Mouse (Mus musculus) urinary bladder, postnatal 4 days (tissue): ENCODE results near the gene Osbpl6.
A peak's percentile ranks its signal among the peaks of the same experiment; 100 is the strongest.

ENCODE experiments used
- DNase-seq, 2 experiments: peaks; one replicate each; pipeline ENCODE4 v3.0.0; 2021 to 2022; ENCODE audit warnings: low spot score in 2 of 2

The Osbpl6 gene

DNA sequence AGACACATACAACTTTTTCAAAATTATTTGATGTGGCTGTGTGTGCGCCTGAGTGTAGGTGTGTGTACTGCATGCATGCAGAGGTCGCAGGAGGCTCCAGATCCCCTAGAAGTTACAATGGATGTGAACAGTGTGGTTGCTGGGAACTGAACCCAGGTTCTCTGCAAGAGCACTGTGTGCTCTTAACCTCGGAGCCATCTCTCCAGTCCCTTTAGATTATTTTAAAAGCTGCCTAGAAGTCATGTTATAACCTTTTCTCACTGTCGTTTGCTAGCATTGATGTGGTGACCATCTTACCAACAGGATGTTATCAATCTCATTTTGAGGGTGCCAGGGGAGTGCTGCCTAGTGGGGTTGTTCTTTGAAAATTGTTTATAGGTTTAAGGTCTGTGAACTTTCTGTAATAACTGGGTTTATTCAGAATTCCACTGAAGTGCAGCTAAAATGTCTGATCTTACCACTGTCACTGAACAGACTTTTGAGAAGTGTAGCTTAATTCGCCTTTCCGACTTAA, 15.2 kb downstream of the Osbpl6 start:
- DNase-seq, result no peak

DNA sequence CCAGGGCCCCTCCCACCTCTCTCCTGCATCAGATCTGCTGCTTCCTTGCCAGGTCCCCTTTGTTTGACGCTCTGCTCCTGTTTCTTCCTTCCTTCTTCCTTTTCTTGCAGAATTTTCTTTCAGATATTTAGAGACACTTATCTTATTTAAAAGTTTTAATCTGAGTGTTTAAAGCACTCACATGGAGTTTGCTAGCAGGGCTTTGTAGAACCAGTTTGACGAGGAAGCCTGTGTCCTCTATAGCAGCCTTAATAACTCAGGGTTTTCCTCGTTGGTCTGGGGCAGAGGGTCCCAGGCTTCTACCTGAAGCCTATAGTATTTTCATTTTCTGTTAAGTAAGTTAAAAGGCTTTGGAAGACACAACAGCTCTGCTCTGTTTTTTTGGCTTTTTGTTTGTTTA, 20.5 kb downstream of the Osbpl6 start:
- no peak for DNase-seq

GRCm38 (mm10) chr2:76429318-76429717, 23.0 kb downstream of the Osbpl6 start:
- no peak for DNase-seq

GRCm38 (mm10) chr2:76429855-76430254, 23.5 kb downstream of the Osbpl6 start:
- DNase-seq, result no peak

- no peak for DNase-seq
Observed at GRCm38 (mm10) chr2:76430539-76430938, 24.2 kb downstream of the Osbpl6 start.

DNA sequence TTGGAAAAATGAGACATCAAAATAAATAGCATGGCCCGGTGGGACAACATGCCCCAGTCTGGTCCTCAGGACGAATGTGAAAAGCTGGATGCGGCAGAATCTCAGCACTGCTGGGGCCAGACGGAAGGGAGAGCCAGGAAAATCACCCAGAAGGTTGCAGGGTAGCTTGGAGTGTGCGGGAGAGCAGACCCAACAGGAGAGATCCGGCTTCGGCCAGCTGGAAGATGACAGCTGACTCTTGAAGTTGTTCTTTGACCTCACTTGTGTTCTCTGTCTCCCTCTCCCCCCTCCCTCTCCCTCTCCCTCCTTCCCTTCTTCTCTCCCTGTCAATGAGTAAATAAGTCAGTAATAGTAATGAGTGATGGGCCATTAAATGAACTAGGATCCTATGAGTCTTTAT, 27.9 kb downstream of the Osbpl6 start:
- no peak for DNase-seq

- no peak for DNase-seq
Observed at GRCm38 (mm10) chr2:76435667-76436239, 29.4 kb downstream of the Osbpl6 start.

- no peak for DNase-seq
Observed at GRCm38 (mm10) chr2:76437372-76437771, 31.1 kb downstream of the Osbpl6 start.

GRCm38 (mm10) chr2:76439540-76439939, 33.2 kb downstream of the Osbpl6 start:
- DNase-seq, result no peak

- DNase-seq, result no peak
Observed at GRCm38 (mm10) chr2:76442086-76442485, 35.8 kb downstream of the Osbpl6 start.

- peak in 1 of 2 experiments; percentile 14 for DNase-seq
Observed at GRCm38 (mm10) chr2:76449836-76450355, 43.6 kb downstream of the Osbpl6 start.

GRCm38 (mm10) chr2:76466723-76467122, 60.4 kb downstream of the Osbpl6 start:
- no peak for DNase-seq

DNA sequence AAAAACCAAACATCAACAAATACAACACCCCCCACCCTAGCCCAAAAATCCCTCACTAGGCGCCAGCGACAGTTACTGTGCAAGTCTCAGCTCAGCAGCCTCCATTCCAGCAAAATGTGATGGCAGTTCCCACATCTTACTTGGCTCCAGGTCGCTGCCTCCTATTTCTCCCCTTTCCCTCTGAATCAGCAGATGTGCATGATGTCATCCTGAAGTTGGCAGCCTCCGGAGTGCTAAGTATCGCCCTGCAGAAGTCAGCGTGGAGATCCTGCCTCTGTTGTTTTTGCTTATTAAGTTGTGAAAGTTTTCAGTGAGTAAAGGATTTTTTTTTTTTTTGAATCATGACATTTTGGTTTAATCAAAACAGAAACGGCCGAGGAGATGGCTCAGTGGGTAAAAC, 61.9 kb downstream of the Osbpl6 start:
- no peak for DNase-seq

DNA sequence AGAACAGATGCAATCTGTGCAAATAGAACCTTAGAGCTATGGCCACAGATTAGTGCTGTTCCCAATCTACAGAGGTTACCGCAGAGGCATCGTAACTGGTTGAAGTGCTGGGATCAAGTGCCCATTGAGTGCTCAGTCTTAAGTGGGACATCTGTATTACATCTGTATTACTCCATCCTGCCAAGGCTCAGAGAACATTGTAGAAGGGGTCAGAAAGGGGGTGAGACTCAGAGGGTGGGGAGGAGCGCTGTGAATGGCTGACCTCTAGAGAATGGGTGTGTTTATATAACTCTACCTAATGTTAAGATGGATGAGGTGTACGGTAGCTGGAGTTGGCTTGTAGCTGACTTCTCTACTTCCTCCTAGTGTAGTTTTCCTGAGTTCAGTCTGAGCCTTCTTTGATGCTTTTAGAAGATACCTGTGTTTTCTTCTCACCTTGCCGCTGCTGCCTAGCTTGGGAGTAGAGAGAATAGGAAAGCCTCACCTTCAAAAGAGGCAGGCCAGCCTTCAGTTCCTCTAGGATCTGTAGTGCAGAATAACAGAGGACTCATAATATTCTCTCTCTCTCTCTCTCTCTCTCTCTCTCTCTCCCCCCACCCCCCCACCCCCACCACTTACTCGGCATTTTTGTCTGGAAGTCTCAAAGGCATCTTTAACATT, 62.9 kb downstream of the Osbpl6 start:
- no peak for DNase-seq

GRCm38 (mm10) chr2:76469751-76470099, 63.4 kb downstream of the Osbpl6 start:
- no peak for DNase-seq

GRCm38 (mm10) chr2:76470391-76470790, 64.1 kb downstream of the Osbpl6 start:
- DNase-seq, result no peak

- DNase-seq, result no peak
Observed at GRCm38 (mm10) chr2:76475788-76476187, 69.5 kb downstream of the Osbpl6 start.

GRCm38 (mm10) chr2:76488764-76489163, 82.5 kb downstream of the Osbpl6 start:
- DNase-seq, result no peak

- no peak for DNase-seq
Observed at GRCm38 (mm10) chr2:76490198-76490597, 83.9 kb downstream of the Osbpl6 start.

DNA sequence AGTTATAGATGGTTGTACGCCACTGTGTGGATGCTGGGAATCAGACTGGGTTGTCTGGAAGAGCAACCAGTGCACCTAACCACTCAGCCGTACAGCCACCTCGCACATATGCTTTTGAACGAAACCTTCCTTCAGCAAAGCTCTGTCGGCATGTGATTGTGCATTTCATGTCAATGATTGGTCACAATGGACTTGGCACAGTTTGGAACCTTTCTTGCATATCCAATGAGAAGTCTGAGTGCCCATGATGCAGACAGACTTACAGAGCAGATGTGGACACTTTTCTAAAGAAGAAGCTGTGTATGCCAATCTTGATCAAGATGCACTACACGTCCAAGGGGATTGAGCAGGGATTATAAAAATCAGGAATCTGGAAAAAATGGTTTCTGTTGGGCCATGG, 85.1 kb downstream of the Osbpl6 start:
- DNase-seq, result no peak

DNA sequence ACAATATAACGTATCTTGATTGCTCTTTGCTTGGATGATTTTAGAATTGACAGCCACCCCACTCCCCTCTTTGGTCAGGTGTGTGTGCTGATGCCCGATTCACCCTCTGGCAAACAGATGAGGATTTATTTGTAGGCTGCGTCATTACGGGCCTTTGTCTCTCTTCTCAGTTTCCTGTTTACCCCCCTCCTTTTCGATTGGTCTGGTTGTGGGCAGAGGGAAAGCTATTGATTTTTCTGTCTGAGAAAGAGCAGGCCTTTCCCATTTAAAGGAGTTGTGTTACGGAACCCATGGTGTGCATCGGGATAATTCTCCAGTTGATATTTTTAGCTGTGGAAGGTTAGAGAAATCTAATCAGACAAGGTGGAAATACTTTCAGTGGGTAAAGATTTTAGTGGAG, 85.9 kb downstream of the Osbpl6 start:
- no peak for DNase-seq

- DNase-seq, result no peak
Observed at GRCm38 (mm10) chr2:76496006-76496748, 89.9 kb downstream of the Osbpl6 start.

- DNase-seq, result no peak
Observed at GRCm38 (mm10) chr2:76496749-76497140, 90.4 kb downstream of the Osbpl6 start.
